Mouse (Mus musculus): ENCODE results near the gene Sema3b. TPM values are rescaled to one million over a fixed set of nuclear protein-coding genes. Genes with fewer than 3 reads are reported as not detected.

Sema3b gene
- total RNA-seq (2015) (not detected in 2 replicates), total RNA-seq (2017) (not detected in 2 replicates)

- ATAC-seq (replicated peaks; ENCODE audit: poor library complexity): no peak
These were observed at the start of gene Sema3b for GRCm38 (mm10) chr9:107608741-107609432. Gene Sema3b (minus strand): TSS chr9:107609229.

- ATAC-seq (replicated peaks; ENCODE audit: poor library complexity): no peak
These were observed 49.1 kb upstream of the Sema3b start for GRCm38 (mm10) chr9:107658096-107658495.

GRCm38 (mm10) chr9:107657144-107657543 lies 48.1 kb upstream of the Sema3b start:
- no peak for ATAC-seq (replicated peaks; ENCODE audit: poor library complexity)

- no peak for ATAC-seq (replicated peaks; ENCODE audit: poor library complexity)
These were observed 45.6 kb upstream of the Sema3b start for GRCm38 (mm10) chr9:107654585-107654984.

GRCm38 (mm10) chr9:107653474-107653873 lies 44.4 kb upstream of the Sema3b start:
- no peak for ATAC-seq (replicated peaks; ENCODE audit: poor library complexity)

GRCm38 (mm10) chr9:107650708-107651481 lies 41.9 kb upstream of the Sema3b start:
- ATAC-seq (replicated peaks; ENCODE audit: poor library complexity): no peak

- no peak for ATAC-seq (replicated peaks; ENCODE audit: poor library complexity)
These were observed 41.2 kb upstream of the Sema3b start for GRCm38 (mm10) chr9:107650225-107650624.

- ATAC-seq (replicated peaks; ENCODE audit: poor library complexity): no peak
These were observed 39.7 kb upstream of the Sema3b start for GRCm38 (mm10) chr9:107648767-107649166.

- no peak for ATAC-seq (replicated peaks; ENCODE audit: poor library complexity)
These were observed 37.9 kb upstream of the Sema3b start for GRCm38 (mm10) chr9:107646975-107647374.

- peak; percentile 73 for ATAC-seq (replicated peaks; ENCODE audit: poor library complexity)
These were observed 36.5 kb upstream of the Sema3b start for GRCm38 (mm10) chr9:107645577-107645976.

- no peak for ATAC-seq (replicated peaks; ENCODE audit: poor library complexity)
These were observed 36.1 kb upstream of the Sema3b start for GRCm38 (mm10) chr9:107645153-107645510.

GRCm38 (mm10) chr9:107644495-107645152 lies 35.6 kb upstream of the Sema3b start:
- peak; percentile 83 for ATAC-seq (replicated peaks; ENCODE audit: poor library complexity)

- ATAC-seq (replicated peaks; ENCODE audit: poor library complexity): no peak
These were observed 34.6 kb upstream of the Sema3b start for GRCm38 (mm10) chr9:107643544-107644214.

- no peak for ATAC-seq (replicated peaks; ENCODE audit: poor library complexity)
These were observed 32.6 kb upstream of the Sema3b start for GRCm38 (mm10) chr9:107641666-107642065.

GRCm38 (mm10) chr9:107640257-107640772 lies 31.3 kb upstream of the Sema3b start:
- peak; percentile 64 for ATAC-seq (replicated peaks; ENCODE audit: poor library complexity)

GRCm38 (mm10) chr9:107637070-107637469 lies 28.0 kb upstream of the Sema3b start:
- no peak for ATAC-seq (replicated peaks; ENCODE audit: poor library complexity)

- ATAC-seq (replicated peaks; ENCODE audit: poor library complexity): peak; percentile 71
These were observed 26.4 kb upstream of the Sema3b start, which contains the start of gene Gnai2 for GRCm38 (mm10) chr9:107635279-107636028. Gene Gnai2 (minus strand): TSS chr9:107635367.

- no peak for ATAC-seq (replicated peaks; ENCODE audit: poor library complexity)
These were observed 25.6 kb upstream of the Sema3b start for GRCm38 (mm10) chr9:107634406-107635278.
